Mouse (Mus musculus): ENCODE data around the gene Rbm12b1.
"Not testable (repeated sequence)": the region's sequence is repeated elsewhere in the genome, so short reads cannot be mapped to it uniquely, and the experiment has no call there.

The Rbm12b1 gene

DNA sequence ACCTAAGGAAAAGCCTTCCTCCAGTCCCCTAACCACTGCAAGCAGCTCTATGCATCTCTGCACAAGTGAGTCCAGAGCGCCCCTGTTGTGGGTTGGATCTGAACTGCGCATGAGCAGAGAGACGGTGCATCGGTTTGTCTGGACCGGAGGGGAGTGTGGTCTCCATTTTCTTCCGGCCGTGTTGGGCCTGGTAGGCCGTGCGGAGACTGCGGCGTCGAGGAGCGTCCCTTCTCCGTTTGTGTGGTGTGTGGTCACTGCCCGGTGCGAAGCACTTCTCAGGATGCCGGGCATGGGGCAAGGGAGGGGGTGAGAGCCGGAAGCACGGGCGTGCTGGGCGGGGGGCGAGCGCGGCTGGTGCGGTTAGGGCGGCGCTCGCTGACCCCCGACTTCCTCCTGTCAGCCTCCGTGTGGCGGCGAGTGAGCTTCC, at the start of gene Rbm12b1:
Gene Rbm12b1, plus strand, starts transcription at position 124 of the 427 bp plus-strand sequence.
- DNase-seq (ENCODE audit: low read depth), result peak; percentile 46

- DNase-seq (ENCODE audit: low read depth), result not testable (repeated sequence)
Observed at GRCm38 (mm10) chr4:12140592-12141062, 563 bp downstream of the Rbm12b1 start.

DNA sequence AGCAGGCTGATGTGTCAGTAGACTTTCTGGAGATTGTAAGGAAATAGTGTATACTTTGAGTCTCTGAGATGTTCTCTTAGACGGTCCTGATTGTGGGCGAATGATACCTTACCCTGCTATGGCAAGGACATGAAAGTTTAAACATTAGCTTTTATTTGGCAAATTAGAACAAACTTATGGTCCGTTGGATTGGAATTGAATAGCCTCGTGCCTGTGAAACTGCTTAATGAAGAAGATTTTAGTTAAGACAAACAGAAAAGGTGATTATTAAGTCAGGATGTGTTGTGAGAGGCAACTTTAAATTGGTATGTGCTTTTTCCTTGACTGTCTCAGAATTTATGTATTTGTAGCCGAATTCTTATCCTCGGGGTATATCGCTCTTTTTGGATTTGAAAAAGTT, 1.5 kb downstream of the Rbm12b1 start:
- not testable (repeated sequence) for DNase-seq (ENCODE audit: low read depth)

DNA sequence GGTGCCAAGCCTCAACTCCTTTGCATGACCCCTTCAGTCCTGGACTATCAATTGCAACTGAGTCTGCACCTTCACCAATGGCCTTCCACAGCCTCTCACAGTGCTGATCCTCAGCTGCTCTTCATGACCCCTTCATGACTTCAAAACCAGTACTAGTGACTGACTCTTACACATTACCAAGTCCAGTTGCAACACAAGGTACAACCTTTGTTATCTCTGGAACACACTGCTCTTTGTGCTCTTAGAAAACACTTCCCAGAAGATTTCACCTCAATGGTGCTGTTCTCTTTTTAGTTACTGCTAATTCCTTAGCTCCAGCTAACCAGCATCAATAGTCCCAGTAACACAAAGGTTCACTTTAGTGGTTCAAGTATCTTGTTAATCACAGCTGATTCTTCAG, 7.6 kb downstream of the Rbm12b1 start:
- DNase-seq (ENCODE audit: low read depth), result no peak

GRCm38 (mm10) chr4:12170986-12171317, 30.9 kb downstream of the Rbm12b1 start:
- DNase-seq (ENCODE audit: low read depth), result no peak

DNA sequence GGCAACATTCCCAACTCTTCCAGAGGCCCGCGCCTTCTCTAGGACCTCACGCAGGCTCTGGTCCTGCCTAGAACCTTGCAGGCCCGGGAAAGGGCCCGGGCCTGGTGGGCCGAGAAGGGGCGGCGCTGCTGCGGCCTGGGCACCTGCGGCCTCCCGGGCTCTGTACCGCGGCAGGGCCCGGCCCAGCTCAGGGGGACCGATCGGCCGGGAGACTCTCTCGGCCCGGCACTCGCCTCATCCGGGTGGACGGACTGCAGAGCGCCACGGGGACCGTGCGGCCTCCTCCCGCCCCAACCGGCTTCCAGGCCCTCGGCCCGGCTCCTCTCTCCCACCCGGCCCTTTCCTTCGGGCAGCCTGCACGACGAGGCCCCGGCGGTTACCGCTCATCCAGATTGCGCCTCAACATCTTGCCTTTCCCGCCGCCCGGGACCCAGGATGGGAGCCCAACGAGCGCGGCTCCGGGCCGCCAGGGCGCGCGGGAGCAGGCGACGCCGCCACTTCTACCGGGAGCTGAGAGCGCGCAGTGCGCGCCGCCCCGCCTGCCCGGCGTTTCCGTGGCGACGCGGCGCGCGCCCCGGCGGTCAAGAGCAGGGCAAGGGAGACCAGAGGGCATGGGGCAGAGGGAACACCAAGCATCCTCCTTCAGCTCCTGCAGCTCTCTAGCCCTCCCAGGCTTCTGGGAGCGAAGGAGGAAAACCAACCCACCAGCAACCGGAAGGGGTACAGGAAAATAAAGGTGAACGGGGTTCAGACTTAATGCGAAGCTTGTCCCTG, 31.4 kb downstream of the Rbm12b1 start, which contains the start of gene Fam92a:
Gene Fam92a, minus strand, starts transcription at position 698 of the 774 bp plus-strand sequence.
- DNase-seq (ENCODE audit: low read depth), result peak; percentile 13

GRCm38 (mm10) chr4:12178992-12179391, 38.9 kb downstream of the Rbm12b1 start:
- DNase-seq (ENCODE audit: low read depth), result no peak
